Mouse (Mus musculus) G1E (cell line): ENCODE data around the gene Pde10a. TPM values are rescaled to one million over a fixed set of nuclear protein-coding genes. Genes with fewer than 3 reads are reported as not detected.

Source experiments
- ATAC-seq: 2 replicates; pipeline ENCODE4 v1.8.0; 2016; ENCODE audit warnings: mild to moderate bottlenecking; ENCODE audit not compliant: insufficient number of reproducible peaks, poor library complexity, low FRiP score, severe bottlenecking; ENCODE audit errors: extremely low read depth
- DNase-seq: peaks from one replicate; pipeline ENCODE4 v3.0.0; 2012; ENCODE audit warnings: low spot score
- H3K27me3 ChIP-seq: 2 replicates; pipeline ENCODE4 v1.6.1; 2012; ENCODE audit warnings: mild to moderate bottlenecking, low read length, inconsistent platforms; ENCODE audit not compliant: insufficient read depth
- H3K36me3 ChIP-seq: replicated peaks from 2 replicates; pipeline ENCODE3; 2012; ENCODE audit warnings: mild to moderate bottlenecking, inconsistent platforms
- H3K4me1 ChIP-seq: 2 replicates; pipeline ENCODE4 v1.6.1; 2012; ENCODE audit warnings: low read depth, low read length, inconsistent platforms, mixed read lengths; ENCODE audit not compliant: insufficient read depth
- H3K4me3 ChIP-seq: 2 replicates; pipeline ENCODE4 v1.5.1; 2012; ENCODE audit warnings: low read depth, mild to moderate bottlenecking, inconsistent platforms, low read length, moderate library complexity, mixed read lengths
- H3K9me3 ChIP-seq: replicated peaks from 2 replicates; pipeline ENCODE4 v1.6.1; 2012; ENCODE audit warnings: inconsistent platforms
- CTCF ChIP-seq: IDR thresholded peaks from 2 replicates; pipeline ENCODE4 v1.5.1; 2012; ENCODE audit warnings: low read depth, low read length, inconsistent platforms, mixed read lengths
- GATA1 ChIP-seq: IDR thresholded peaks from 2 replicates; pipeline ENCODE4 v1.6.1; 2012; ENCODE audit warnings: borderline replicate concordance, low read length, inconsistent platforms, mixed read lengths
- GATA2 ChIP-seq: IDR thresholded peaks from 2 replicates; pipeline ENCODE4 v1.6.1; 2012; ENCODE audit warnings: low read depth, low read length, inconsistent platforms, borderline replicate concordance
- POLR2AphosphoS5 ChIP-seq: IDR thresholded peaks from 2 replicates; pipeline ENCODE4 v1.6.1; 2012; ENCODE audit warnings: low read depth, low read length, inconsistent platforms; ENCODE audit not compliant: insufficient replicate concordance
- TAL1 ChIP-seq: conservative IDR thresholded peaks from 2 replicates; pipeline ENCODE4 v1.6.1; 2012; ENCODE audit warnings: low read depth, low read length, inconsistent platforms, mixed read lengths
- polyA plus RNA-seq: library from polyadenylated mRNA; stranded (reverse); fragments of >175 nt; gene quantifications from 2 replicates; pipeline ENCODE4 v1.2.3, GENCODE M21; 2012
- total RNA-seq, 2 experiments: library from RNA; stranded (forward) in 1 of 2; stranded (reverse) in 1 of 2; fragments of 200-1000 nt in 1 of 2; fragments of >200 nt in 1 of 2; fragmentation: Nextera tagmentation in 1 of 2; gene quantifications; 2 replicates each; pipeline ENCODE4 v1.2.3; 2014 to 2017

Pde10a gene
- total and polyA plus RNA-seq, 3 experiments: 0.27 to 0.83 TPM; not detected in 1

DNA sequence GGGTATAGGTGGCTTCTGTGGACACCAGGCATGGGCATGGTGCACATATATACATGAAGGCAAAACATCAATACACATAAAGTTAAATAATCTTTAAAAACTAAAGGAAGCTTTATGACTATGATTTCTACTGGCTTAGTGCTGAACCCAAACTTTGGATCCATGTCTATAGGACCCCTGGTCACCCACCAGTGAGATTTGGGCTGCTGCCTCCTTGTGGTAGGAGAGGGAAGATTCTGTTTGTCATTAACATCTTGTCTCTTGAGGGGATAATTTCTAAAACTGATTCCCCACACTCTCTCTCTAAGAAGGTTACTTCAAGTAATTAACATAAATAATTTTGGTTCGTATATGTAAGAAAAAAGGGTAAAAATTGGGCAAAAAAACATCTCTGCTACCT lies 220.2 kb downstream of the Pde10a start:
- H3K9me3 ChIP-seq: peaks cover 12% of the 10 kb centered on the region; the same call in 1 of the 2 replicates
- no peaks in the 10 kb centered on the region for H3K4me1 ChIP-seq
- no peaks in the 10 kb centered on the region for H3K36me3 ChIP-seq
- ATAC-seq: no peak
- DNase-seq: no peak
- no peak for TF ChIP-seq TAL1
- no peak for TF ChIP-seq POLR2AphosphoS5
- TF ChIP-seq GATA2: no peak
- TF ChIP-seq CTCF: no peak
- no peak for TF ChIP-seq GATA1
- H3K27me3 ChIP-seq: no peaks in the 10 kb centered on the region
- H3K4me3 ChIP-seq: no peak overlapping the region

DNA sequence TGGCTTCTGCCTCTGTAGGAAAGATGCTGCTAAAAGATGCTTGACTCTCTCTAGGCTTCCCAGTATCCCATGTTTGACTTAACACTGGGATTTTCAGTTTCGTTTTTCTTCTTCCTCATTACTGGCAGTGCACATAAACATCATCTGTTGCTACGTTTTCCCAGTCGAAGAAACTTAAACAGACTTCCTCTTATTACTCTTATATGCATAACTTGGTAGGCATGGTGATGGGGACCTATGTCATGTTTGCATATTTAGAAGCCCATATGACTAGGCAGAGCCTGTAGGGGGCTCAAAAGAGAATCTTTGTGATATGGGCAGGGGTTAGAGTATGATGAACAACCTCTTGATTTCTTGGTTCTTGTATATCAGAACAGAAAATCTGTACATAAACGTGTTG lies 224.3 kb downstream of the Pde10a start:
- Histone ChIP-seq H3K4me1 (no peaks in the 10 kb centered on the region), H3K9me3 (peaks cover 13% of the 10 kb centered on the region), H3K4me3 (no peak overlapping the region), H3K36me3 (no peaks in the 10 kb centered on the region), H3K27me3 (no peaks in the 10 kb centered on the region)
- TF ChIP-seq GATA2: no peak
- no peak for TF ChIP-seq CTCF
- TF ChIP-seq POLR2AphosphoS5: no peak
- TF ChIP-seq GATA1: no peak
- no peak for TF ChIP-seq TAL1
- ATAC-seq (no peak), DNase-seq (no peak)

DNA sequence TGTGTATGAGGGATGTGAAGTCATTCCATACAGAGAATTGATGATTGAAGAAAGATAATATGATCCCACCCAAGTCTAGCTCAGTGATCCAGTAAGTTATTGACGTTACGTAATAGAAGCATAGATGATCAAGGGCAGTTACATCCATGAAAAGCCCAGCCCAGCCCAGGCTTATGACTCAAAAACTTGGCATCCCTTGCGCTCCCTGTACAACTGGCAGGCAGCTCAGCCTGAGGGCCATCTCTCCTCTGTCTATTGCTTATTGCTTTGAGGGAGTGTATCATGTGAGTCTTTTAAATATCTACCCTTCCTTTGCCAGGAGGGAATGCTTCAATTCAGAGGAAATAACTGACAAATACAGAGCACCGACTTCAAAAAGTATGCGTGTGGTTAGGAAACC lies 232.4 kb downstream of the Pde10a start:
- TF ChIP-seq CTCF (no peak), GATA1 (no peak), TAL1 (no peak), GATA2 (no peak), POLR2AphosphoS5 (no peak)
- no peak for ATAC-seq

DNA sequence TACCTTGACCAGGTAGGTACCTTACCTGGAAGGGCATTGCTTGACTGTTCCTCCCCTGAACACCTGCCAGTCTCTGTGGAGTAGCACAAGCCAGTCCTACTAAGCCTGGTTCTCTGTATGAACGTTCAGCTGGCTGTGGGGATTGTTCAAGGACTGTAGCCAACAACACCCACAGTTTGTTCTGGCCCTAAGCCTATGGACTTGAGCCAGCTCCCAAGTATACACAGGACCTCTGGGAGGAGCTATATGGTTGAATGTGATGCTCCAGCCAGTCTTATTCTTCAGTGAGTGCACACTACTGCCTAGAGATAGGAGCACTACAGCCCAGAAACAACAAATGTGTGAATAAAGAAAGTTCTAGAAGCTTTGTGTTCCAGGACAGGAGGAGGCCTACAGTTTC lies 238.1 kb downstream of the Pde10a start:
- DNase-seq (no peak), ATAC-seq (no peak)
- no peak overlapping the region for H3K4me3 ChIP-seq
- no peak for TF ChIP-seq TAL1
- TF ChIP-seq POLR2AphosphoS5: no peak
- TF ChIP-seq GATA1: no peak
- TF ChIP-seq CTCF: no peak
- H3K36me3 ChIP-seq: no peaks in the 10 kb centered on the region
- H3K27me3 ChIP-seq: no peaks in the 10 kb centered on the region
- H3K4me1 ChIP-seq: no peaks in the 10 kb centered on the region
- peaks cover 5% of the 10 kb centered on the region; the same call in 1 of the 2 replicates for H3K9me3 ChIP-seq

More for the DNA sequence above, 232.4 kb downstream of the Pde10a start:
- Histone ChIP-seq H3K36me3 (no peaks in the 10 kb centered on the region), H3K4me3 (no peak overlapping the region), H3K9me3 (peaks cover 11% of the 10 kb centered on the region), H3K27me3 (no peaks in the 10 kb centered on the region), H3K4me1 (no peaks in the 10 kb centered on the region)
- no peak for DNase-seq

DNA sequence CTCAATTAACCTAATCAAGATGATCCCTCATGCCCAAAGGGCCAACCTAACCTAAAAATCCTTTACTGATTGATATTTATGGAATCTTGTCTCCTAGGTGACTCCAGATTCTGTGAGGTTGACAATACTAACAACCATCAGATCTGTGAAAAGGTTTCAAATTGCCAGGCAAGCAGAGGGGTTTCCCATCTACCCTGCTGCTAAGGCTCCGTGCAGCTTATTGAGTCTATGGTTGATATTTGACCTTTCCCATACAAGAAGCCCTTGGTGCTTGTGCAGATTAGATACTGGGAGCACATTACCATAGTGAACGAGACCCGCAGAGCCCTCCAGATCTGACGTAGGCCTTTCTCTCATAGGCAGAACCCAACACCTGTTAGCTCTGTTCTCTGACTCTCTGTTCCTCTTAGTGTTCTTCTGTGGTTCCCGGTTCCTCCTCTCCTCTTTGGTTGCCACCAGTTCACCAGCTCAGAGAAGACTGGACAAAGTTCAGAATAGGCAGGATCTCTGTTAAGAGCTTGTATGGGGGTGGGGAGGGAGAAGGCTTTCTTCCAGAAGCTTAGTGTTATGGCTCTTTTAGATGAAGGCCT lies 240.9 kb downstream of the Pde10a start:
- TF ChIP-seq TAL1 (no peak), POLR2AphosphoS5 (no peak), GATA1 (no peak), CTCF (no peak), GATA2 (no peak)
- no peaks in the 10 kb centered on the region for H3K27me3 ChIP-seq
- H3K4me3 ChIP-seq: no peak overlapping the region
- H3K4me1 ChIP-seq: no peaks in the 10 kb centered on the region
- no peak for DNase-seq
- no peaks in the 10 kb centered on the region for H3K36me3 ChIP-seq
- ATAC-seq: no peak
- peaks cover 5% of the 10 kb centered on the region; the same call in 1 of the 2 replicates for H3K9me3 ChIP-seq

DNA sequence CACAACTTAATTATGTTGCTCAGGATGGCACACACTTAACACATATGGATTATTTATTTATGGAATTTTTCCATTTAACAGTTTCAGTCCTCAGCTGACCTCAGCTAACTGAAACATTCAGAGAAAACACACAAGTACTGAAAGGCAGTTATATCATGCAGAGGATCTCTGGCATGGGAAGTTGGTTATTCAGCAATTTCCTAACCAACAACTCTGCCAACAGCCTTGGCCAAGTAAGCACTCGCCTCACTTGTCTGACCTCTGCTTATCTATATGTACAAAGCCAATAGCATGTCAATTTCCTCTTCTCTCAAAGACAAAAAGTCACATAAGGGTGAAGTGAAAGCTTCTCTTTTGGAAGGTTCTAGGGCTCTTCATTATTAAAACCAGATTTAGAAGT lies 244.0 kb downstream of the Pde10a start:
- no peak for ATAC-seq
- H3K36me3 ChIP-seq: no peaks in the 10 kb centered on the region
- H3K4me3 ChIP-seq: no peak overlapping the region
- TF ChIP-seq POLR2AphosphoS5 (no peak), GATA1 (no peak), TAL1 (no peak), GATA2 (no peak), CTCF (no peak)
- no peak for DNase-seq
- H3K27me3 ChIP-seq: no peaks in the 10 kb centered on the region
- H3K9me3 ChIP-seq: peaks cover 5% of the 10 kb centered on the region
- no peaks in the 10 kb centered on the region for H3K4me1 ChIP-seq

DNA sequence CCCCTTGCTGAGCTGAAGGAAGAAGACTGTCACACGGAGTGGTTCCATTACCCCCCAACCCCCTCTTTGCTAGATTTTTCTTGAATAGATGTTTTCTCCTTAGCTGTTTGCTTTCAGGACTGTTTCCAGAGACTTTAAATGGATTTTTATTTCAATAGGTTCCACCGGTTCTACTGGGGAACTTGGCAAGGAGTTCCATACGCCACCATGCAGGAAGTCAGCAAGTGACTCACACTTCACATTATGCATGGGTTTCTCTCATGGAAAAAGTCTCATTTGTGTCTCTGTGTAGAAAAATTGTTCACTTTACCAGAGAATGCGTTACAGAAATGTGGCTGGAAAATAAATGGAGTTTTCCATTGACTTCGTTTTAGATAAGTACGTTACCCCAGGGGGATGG lies 248.2 kb downstream of the Pde10a start:
- Histone ChIP-seq H3K4me3 (no peak overlapping the region), H3K9me3 (peaks cover 10% of the 10 kb centered on the region), H3K4me1 (no peaks in the 10 kb centered on the region), H3K27me3 (no peaks in the 10 kb centered on the region), H3K36me3 (no peaks in the 10 kb centered on the region)
- ATAC-seq (no peak), DNase-seq (no peak)
- TF ChIP-seq TAL1 (no peak), POLR2AphosphoS5 (no peak), GATA2 (no peak), GATA1 (no peak)
